Comparison of ENCODE assay signal across 19 mouse cellular contexts in genomic region chrX:13357973-13358372, GRCm38 (mm10).
"Had no signal": no experiment of that assay in that cellular context is flagged by ENCODE, and none has a peak within 500 bp of the region (broad histone marks: within the 10 kb centered on the region; RNA-seq: fewer than 3 reads in every experiment).

No protein-coding gene starts in this region.

- DNase-seq: liver, embryonic 13.5 days; liver, postnatal 0 days; lung, adult 2 months; lung, postnatal 10 days; retina, postnatal 1 day; right cerebral cortex, postnatal 14 days; thymus, adult 18-20 months; thymus, postnatal 14 days; thymus, postnatal 36 days had no signal

- H3K4me3 ChIP-seq: liver, embryonic 13.5 days; liver, embryonic 15.5 days; lung, embryonic 15.5 days; megakaryocyte, embryonic 14.5 days; midbrain, embryonic 13.5 days; midbrain, embryonic 15.5 days; neural tube, embryonic 12.5 days; stomach, embryonic 15.5 days had no signal

- H3K27ac ChIP-seq: liver, embryonic 13.5 days; liver, embryonic 15.5 days; lung, embryonic 15.5 days; macrophage; midbrain, embryonic 13.5 days; midbrain, embryonic 15.5 days; neural tube, embryonic 12.5 days; stomach, embryonic 15.5 days; stomach, postnatal 0 days had no signal

- ATAC-seq: liver, postnatal 0 days; midbrain, embryonic 13.5 days; midbrain, embryonic 15.5 days had no signal

- H3K4me1 ChIP-seq: liver, embryonic 13.5 days; liver, embryonic 15.5 days; lung, embryonic 15.5 days; megakaryocyte, embryonic 14.5 days; midbrain, embryonic 13.5 days; midbrain, embryonic 15.5 days; neural tube, embryonic 12.5 days; stomach, embryonic 15.5 days had no signal

- H3K36me3 ChIP-seq: liver, embryonic 13.5 days; liver, embryonic 15.5 days; lung, embryonic 15.5 days; midbrain, embryonic 13.5 days; midbrain, embryonic 15.5 days; neural tube, embryonic 12.5 days; stomach, embryonic 15.5 days had no signal

- H3K9ac ChIP-seq: liver, embryonic 13.5 days; liver, embryonic 15.5 days; liver, postnatal 0 days; lung, embryonic 15.5 days; midbrain, embryonic 13.5 days; midbrain, embryonic 15.5 days; neural tube, embryonic 12.5 days; stomach, embryonic 15.5 days had no signal

- H3K27me3 ChIP-seq: liver, embryonic 13.5 days; liver, embryonic 15.5 days; lung, embryonic 15.5 days; midbrain, embryonic 15.5 days; neural tube, embryonic 12.5 days; stomach, embryonic 15.5 days had no signal

- H3K4me2 ChIP-seq: liver, embryonic 13.5 days; liver, embryonic 15.5 days; lung, embryonic 15.5 days; midbrain, embryonic 11.5 days; midbrain, embryonic 13.5 days; midbrain, embryonic 15.5 days; neural tube, embryonic 12.5 days; stomach, embryonic 15.5 days had no signal

- H3K9me3 ChIP-seq: liver, embryonic 13.5 days; liver, embryonic 15.5 days; lung, embryonic 15.5 days; megakaryocyte, embryonic 14.5 days; midbrain, embryonic 13.5 days; midbrain, embryonic 15.5 days; neural tube, embryonic 12.5 days; stomach, embryonic 15.5 days had no signal
